Mouse (Mus musculus): Measurements from ENCODE around the gene Gpc6. TPM values are rescaled to one million over a fixed set of nuclear protein-coding genes. Genes with fewer than 3 reads are reported as not detected.
"Not testable (repeated sequence)": the region's sequence is repeated elsewhere in the genome, so short reads cannot be mapped to it uniquely, and the experiment has no call there.

Gene Gpc6
- polyA plus RNA-seq, 1 experiment: 0.29 TPM

DNA sequence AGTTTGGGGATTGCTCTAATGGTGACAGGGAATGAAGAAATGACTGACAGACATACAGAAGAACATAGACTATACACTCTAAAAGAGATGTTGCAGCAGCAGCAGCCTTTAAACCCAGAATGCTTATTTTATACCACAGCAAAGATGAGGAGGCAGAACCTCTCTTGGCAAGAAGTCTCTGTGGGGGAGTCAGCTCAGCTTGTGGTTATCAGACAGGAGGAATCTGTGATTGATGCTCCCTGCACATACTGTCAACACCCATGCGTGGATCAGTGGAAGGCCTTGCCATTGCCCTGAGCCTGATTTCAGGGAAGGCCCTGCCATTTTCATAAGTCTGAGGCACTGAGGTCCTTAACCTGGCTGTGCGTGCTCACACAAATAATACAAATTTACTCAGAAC lies 484.7 kb downstream of the Gpc6 start:
- Histone ChIP-seq H3K4me1 (ENCODE audit: control insufficient read depth, insufficient read depth, low read length) (no peaks in the 10 kb centered on the region), H3K27ac (ENCODE audit: insufficient read depth, low read depth, low read length) (no peak overlapping the region), H3K4me3 (ENCODE audit: insufficient read depth, low read length) (no peak overlapping the region)
- no peak for TF ChIP-seq CTCF (IDR thresholded peaks at IDR 0.05; ENCODE audit: low read depth, low read length)

DNA sequence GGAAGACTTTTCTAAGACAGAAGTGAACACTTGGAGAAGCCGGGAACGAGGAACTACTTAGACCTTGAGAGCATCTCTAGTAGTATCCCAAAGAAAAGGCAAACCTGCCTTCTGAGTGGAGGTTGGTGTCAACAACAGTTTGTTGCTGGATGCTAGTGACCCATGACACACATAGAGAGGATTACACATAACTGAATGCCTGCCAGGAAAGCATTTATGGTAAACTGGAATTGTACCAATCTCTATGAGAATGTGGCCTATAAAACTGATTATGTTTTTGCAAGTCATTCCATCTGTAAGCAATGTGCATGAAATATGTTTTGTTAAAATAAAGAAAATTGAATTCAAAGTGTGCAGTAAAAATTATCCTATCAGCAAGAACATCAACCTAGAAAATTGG lies 485.4 kb downstream of the Gpc6 start:
- Histone ChIP-seq H3K27ac (ENCODE audit: insufficient read depth, low read depth, low read length) (no peak overlapping the region), H3K4me1 (ENCODE audit: control insufficient read depth, insufficient read depth, low read length) (peaks cover 1% of the 10 kb centered on the region), H3K4me3 (ENCODE audit: insufficient read depth, low read length) (no peak overlapping the region)
- TF ChIP-seq POLR2A (IDR thresholded peaks at IDR 0.05; ENCODE audit: borderline replicate concordance, low read depth, low read length) (no peak), CTCF (IDR thresholded peaks at IDR 0.05; ENCODE audit: low read depth, low read length) (no peak)

DNA sequence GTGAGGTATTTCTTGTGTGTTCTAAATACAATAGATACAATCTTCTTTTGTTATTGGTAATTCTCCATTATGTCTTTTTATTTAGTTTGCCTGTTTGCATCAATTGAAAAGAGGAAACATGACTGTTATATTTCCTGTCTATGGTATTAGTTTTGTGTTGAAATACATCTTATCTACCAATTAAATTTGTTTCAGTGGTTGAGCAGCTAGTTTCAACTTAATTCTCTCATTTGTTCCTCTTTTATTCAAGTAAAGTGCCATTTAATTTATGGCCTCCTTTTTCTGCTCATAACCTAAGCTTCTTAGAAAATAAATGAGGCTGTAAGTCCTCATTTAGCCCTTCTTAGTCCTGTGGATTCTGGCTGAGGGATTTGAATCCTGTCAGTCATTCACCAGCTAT lies 489.9 kb downstream of the Gpc6 start:
- no peak overlapping the region for H3K4me3 ChIP-seq (ENCODE audit: insufficient read depth, low read length)
- peaks cover 2% of the 10 kb centered on the region for H3K4me1 ChIP-seq (ENCODE audit: control insufficient read depth, insufficient read depth, low read length)
- no peak overlapping the region for H3K27ac ChIP-seq (ENCODE audit: insufficient read depth, low read depth, low read length)
- TF ChIP-seq POLR2A (IDR thresholded peaks at IDR 0.05; ENCODE audit: borderline replicate concordance, low read depth, low read length) (no peak), CTCF (IDR thresholded peaks at IDR 0.05; ENCODE audit: low read depth, low read length) (no peak)

DNA sequence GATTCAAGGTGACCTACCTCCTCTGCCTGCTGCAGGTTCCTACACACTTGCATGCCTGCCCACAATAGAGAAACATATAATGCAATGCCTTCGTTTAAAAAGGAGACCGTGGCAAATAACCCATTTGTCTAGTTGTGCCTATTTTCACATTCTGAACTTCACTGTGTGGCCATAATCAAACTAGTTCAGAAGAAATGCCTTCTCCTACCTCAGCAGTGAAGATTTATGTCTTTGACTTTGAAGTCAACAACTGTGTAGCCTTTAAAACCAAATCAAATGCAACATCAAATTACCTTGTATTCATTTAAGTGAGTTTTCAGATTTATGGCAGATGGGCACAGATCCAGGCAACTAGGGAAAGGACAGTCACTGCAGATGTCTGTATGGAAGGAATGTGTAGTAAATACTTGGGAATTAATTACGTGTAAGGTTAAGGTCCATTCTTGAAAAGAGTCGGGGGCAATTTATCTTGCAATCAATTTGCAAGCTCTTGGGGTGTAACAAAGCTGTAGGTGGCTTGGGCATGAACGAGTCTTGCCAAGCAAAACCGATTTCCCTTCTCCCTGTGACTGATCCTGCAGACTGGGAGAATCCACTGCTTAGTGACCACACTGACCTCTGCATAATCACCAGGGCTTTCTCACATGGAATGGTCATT lies 494.6 kb downstream of the Gpc6 start:
- no peak overlapping the region for H3K4me3 ChIP-seq (ENCODE audit: insufficient read depth, low read length)
- TF ChIP-seq POLR2A (IDR thresholded peaks at IDR 0.05; ENCODE audit: borderline replicate concordance, low read depth, low read length): no peak
- TF ChIP-seq CTCF (IDR thresholded peaks at IDR 0.05; ENCODE audit: low read depth, low read length): no peak
- peaks cover 2% of the 10 kb centered on the region for H3K4me1 ChIP-seq (ENCODE audit: control insufficient read depth, insufficient read depth, low read length)
- no peak overlapping the region for H3K27ac ChIP-seq (ENCODE audit: insufficient read depth, low read depth, low read length)

DNA sequence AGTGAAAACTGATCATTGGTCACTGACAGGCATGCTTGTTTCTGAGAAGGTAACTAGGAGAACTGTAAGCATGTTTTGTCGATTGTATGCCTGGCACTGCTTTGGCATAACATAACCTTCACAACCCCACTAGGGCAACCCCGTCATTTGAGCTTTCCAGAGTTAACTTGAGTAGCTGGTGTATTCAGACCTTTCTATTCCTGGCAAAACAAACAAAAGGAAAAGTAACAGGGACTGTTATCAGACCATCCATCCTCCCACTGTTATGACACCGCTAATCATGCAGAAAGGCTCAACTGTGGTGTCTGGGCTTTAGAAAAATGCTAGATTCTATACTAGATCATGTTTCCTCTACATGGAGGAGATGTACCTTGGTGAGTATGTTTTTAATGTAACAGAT lies 496.1 kb downstream of the Gpc6 start:
- H3K4me3 ChIP-seq (ENCODE audit: insufficient read depth, low read length): no peak overlapping the region
- no peaks in the 10 kb centered on the region for H3K4me1 ChIP-seq (ENCODE audit: control insufficient read depth, insufficient read depth, low read length)
- H3K27ac ChIP-seq (ENCODE audit: insufficient read depth, low read depth, low read length): no peak overlapping the region
- TF ChIP-seq CTCF (IDR thresholded peaks at IDR 0.05; ENCODE audit: low read depth, low read length) (no peak), POLR2A (IDR thresholded peaks at IDR 0.05; ENCODE audit: borderline replicate concordance, low read depth, low read length) (no peak)

DNA sequence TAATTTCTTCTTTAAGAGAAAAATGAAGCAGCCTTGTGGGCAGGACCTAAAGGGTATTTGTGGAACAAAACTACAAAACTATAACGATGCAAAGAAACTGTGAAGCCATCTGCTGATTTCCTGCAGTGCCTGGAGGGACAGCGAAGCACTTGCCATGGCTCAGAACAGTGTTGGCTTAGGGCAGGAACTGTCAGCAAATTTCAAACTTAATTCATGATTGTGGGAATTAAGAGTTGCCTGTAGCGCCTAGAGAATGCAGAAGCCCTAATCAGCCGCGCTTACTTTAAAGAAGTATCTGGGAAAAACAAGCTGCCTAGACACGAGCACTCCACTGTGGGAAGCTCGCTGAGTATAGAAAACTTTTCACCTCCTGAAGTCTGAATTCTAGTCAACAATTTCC lies 501.0 kb downstream of the Gpc6 start:
- Histone ChIP-seq H3K4me3 (ENCODE audit: insufficient read depth, low read length) (no peak overlapping the region), H3K27ac (ENCODE audit: insufficient read depth, low read depth, low read length) (no peak overlapping the region), H3K4me1 (ENCODE audit: control insufficient read depth, insufficient read depth, low read length) (no peaks in the 10 kb centered on the region)
- TF ChIP-seq POLR2A (IDR thresholded peaks at IDR 0.05; ENCODE audit: borderline replicate concordance, low read depth, low read length) (no peak), CTCF (IDR thresholded peaks at IDR 0.05; ENCODE audit: low read depth, low read length) (no peak)

DNA sequence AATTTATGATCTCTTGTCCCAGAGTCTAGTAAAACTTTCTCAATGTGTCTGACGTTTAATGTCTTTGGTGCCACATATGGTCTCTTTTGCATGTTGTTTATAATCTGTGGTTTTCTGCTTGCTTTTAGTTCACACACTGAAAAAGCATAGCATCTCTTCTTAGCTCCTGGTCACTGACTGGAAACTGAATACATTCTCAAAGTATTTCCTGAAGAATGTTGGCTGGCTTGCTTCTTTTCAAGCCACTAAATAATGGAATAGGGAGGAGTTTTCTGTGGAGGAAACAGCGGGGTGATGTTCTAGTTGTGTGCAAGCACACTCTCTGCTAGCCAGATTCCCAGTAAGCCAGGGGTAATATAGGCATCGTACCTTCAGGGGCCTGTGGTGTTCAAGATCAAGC lies 502.7 kb downstream of the Gpc6 start:
- H3K27ac ChIP-seq (ENCODE audit: insufficient read depth, low read depth, low read length): no peak overlapping the region

DNA sequence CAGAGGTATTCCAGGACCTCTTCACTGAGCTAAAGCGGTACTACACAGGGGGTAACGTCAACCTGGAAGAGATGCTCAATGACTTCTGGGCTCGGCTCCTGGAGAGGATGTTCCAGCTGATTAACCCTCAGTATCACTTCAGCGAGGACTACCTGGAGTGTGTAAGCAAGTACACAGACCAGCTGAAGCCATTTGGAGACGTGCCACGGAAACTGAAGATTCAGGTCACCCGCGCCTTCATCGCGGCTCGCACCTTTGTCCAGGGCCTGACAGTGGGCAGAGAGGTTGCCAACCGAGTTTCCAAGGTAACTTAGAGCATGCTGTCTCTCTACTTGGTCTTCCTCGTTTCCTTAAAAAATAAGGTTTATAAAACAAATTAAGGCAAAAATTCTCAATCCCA lies 510.6 kb downstream of the Gpc6 start:
- Histone ChIP-seq H3K4me3 (ENCODE audit: insufficient read depth, low read length) (no peak overlapping the region), H3K4me1 (ENCODE audit: control insufficient read depth, insufficient read depth, low read length) (no peaks in the 10 kb centered on the region), H3K27ac (ENCODE audit: insufficient read depth, low read depth, low read length) (no peak overlapping the region)
- TF ChIP-seq POLR2A (IDR thresholded peaks at IDR 0.05; ENCODE audit: borderline replicate concordance, low read depth, low read length) (no peak), CTCF (IDR thresholded peaks at IDR 0.05; ENCODE audit: low read depth, low read length) (no peak)

More for the DNA sequence above, 502.7 kb downstream of the Gpc6 start:
- TF ChIP-seq CTCF (IDR thresholded peaks at IDR 0.05; ENCODE audit: low read depth, low read length) (no peak), POLR2A (IDR thresholded peaks at IDR 0.05; ENCODE audit: borderline replicate concordance, low read depth, low read length) (no peak)
- no peaks in the 10 kb centered on the region for H3K4me1 ChIP-seq (ENCODE audit: control insufficient read depth, insufficient read depth, low read length)
- no peak overlapping the region for H3K4me3 ChIP-seq (ENCODE audit: insufficient read depth, low read length)

DNA sequence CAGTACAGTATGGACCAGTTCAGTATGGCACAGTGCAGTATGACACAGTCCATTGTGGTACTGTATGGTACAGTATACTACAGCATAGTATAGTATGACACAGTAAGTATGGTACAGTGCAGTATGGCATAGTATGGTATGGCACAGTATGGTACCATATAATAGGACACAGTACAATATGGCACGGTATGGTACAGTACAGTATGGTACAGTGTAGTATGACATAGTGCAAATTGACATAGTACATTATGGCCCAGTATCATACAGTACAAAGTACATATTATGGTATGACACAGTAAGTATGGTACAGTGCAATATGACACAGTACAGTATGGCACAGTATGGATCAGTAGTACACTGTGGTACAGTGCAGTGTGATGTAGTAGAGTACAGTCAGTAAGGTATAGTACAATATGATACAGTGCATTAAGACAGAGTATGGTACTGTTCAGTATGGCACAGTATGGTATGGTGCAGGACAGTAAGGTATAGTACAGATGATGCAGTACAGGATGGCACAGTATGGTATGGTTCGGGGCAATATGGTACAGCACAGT lies 521.6 kb downstream of the Gpc6 start:
- H3K27ac ChIP-seq (ENCODE audit: insufficient read depth, low read depth, low read length); H3K4me1 ChIP-seq (ENCODE audit: control insufficient read depth, insufficient read depth, low read length); H3K4me3 ChIP-seq (ENCODE audit: insufficient read depth, low read length): not testable (repeated sequence)

DNA sequence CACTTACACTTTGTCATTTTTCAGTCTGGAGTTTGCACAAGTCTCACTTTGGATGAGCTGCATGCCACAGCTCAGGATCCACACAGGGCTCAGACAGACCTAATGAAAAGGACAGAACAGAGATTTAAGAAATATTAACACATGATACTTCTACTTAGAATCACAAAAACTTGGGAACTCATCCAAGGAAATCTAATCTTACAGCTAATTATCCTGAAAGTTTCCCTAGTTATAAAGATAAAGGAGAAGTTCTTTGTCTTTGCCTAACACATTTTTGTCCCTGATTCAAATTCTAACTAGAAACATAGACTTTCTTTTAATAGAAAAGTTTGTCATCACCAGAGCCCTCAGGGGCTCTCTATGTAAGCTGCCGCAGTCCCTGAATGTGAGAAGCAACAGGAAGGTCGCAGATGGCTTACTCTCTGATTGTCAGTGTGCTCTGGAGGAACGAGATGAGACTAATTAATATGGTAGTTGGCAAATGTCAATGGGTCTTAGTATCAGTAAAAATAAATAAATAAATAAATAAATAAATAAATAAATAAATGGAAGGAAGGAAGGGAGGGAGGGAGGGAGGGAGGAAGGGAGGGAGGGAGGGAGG lies 526.4 kb downstream of the Gpc6 start:
- TF ChIP-seq CTCF (IDR thresholded peaks at IDR 0.05; ENCODE audit: low read depth, low read length) (no peak), POLR2A (IDR thresholded peaks at IDR 0.05; ENCODE audit: borderline replicate concordance, low read depth, low read length) (no peak)
- H3K27ac ChIP-seq (ENCODE audit: insufficient read depth, low read depth, low read length): no peak overlapping the region
- no peaks in the 10 kb centered on the region for H3K4me1 ChIP-seq (ENCODE audit: control insufficient read depth, insufficient read depth, low read length)
- no peak overlapping the region for H3K4me3 ChIP-seq (ENCODE audit: insufficient read depth, low read length)

Measured in bone marrow macrophage, adult 2 months (primary cell).